Mouse (Mus musculus) retina, embryonic 14.5 days (tissue): ENCODE measurements around the gene Lamtor3.
"Not testable (repeated sequence)": the region's sequence is repeated elsewhere in the genome, so short reads cannot be mapped to it uniquely, and the experiment has no call there.

ENCODE experiments used
- DNase-seq: peaks from one replicate; pipeline ENCODE4 v3.0.0-alpha.2; 2015; ENCODE audit warnings: low spot score

Gene Lamtor3

DNA sequence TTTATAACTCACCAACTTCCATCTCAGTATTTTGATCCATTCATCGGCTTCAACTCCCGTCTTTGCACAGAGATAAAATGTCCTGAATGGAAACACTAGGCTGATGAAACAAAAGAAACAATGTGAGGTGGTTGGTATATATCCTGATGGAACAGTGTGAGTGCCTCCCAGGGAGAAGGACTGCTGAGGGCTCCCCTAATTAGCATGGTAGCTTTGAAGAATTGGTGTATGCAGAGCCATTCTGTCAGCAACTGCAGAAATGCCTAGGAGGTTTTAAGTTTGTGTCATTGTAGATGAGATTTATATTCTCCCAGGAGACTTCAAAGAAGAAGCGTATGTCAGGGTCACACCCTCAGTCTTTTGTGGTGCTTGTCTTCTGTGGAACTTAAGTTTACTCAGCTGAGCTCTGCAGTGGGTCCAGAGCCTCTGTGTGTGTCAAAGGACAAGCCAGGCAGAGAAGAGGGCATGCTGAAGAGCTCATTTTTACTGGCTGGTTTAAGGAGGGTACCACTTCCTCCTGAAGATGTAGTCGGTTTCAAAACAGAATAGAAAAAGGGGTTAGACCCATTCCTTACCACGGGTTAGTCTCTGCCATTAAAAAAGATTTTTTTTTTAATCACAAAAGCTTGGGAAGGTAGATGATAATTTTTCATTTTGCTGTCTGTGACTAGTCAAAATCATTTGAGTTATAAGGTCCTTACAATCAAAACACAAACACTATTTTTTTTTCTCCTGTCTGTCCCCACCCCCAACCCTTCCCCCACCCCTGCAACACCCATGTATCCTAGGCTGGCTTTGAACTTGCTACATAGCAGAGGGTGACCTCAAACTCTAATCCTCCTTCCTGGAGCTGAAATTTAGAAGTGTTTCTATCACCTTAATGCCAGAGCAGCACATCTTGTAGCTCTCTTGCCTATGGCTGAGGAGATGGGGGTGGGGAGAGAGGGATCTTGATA is 17.5 kb downstream of the Lamtor3 start:
- no peak for DNase-seq

GRCm38 (mm10) chr3:137936541-137936940 is 18.2 kb downstream of the Lamtor3 start:
- DNase-seq: peak; percentile 47

DNA sequence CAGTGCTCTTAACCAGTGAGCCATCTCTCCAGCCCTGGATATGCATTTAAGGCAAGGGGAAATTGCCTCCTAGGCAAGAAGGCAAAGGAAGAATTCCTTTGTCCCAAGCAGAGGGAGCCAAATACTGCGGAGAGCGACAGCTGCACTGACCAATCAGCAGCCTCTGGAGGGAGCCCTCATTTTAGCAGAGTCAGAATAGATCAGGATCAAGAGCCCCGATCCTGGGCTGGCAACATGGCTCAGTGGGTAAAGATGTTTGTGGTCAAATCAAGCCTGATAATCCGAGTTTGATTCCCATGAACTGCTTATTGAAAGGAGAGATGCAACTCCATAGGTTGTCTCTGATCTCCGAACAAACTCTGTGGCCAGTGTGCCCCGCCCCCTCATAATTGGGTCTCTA is 20.3 kb downstream of the Lamtor3 start:
- DNase-seq: peak; percentile 77

GRCm38 (mm10) chr3:137940757-137941156 is 22.5 kb downstream of the Lamtor3 start:
- no peak for DNase-seq

- DNase-seq: no peak
Observed at GRCm38 (mm10) chr3:137941555-137941954, 23.2 kb downstream of the Lamtor3 start.

DNA sequence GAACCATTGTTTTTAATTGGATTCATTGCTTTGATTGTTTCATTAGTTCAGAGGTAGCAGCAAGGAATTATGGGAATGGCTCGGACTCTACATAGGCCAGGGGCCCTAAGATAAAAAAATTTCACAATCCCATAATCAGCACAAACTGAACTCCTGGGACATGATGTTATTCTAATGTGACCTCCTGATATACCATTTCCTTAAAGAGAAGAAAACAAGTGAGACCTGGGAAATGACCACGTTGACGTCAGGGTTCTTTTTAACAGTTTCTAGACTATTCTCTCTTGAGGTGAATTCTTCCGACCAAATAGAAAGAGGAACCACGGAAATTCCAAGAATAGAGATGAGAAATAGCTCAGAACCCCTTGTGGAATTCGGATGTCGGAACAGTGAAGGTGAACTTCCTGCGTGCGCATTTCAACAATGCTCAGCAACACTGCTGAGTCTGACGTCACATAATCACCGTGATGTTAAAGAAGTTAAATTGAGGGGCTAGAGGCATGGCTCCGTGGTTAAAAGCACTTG is 23.9 kb downstream of the Lamtor3 start:
- no peak for DNase-seq

- no peak for DNase-seq
Observed at GRCm38 (mm10) chr3:137943737-137944154, 25.4 kb downstream of the Lamtor3 start.

- no peak for DNase-seq
Observed at GRCm38 (mm10) chr3:137946827-137947226, 28.5 kb downstream of the Lamtor3 start.

DNA sequence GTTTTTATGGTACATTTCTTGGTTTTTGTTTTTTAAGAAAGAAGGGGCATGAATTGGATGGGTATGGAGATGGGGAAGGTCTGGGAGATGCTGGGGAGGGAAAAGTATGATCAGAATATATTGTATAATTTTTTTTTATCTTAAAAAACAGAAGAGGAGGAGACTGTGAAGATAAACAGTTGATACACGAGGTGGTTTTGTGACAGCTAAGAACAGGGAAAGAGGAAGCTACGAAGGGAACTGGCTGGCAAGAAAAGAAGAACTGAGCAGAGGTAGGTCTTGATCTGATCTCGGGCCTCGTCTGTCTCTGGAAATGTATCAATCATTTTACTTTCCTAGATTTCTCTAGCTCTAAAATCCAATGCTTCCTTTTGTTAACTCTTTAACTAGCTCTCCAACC is 29.2 kb downstream of the Lamtor3 start:
- no peak for DNase-seq

DNA sequence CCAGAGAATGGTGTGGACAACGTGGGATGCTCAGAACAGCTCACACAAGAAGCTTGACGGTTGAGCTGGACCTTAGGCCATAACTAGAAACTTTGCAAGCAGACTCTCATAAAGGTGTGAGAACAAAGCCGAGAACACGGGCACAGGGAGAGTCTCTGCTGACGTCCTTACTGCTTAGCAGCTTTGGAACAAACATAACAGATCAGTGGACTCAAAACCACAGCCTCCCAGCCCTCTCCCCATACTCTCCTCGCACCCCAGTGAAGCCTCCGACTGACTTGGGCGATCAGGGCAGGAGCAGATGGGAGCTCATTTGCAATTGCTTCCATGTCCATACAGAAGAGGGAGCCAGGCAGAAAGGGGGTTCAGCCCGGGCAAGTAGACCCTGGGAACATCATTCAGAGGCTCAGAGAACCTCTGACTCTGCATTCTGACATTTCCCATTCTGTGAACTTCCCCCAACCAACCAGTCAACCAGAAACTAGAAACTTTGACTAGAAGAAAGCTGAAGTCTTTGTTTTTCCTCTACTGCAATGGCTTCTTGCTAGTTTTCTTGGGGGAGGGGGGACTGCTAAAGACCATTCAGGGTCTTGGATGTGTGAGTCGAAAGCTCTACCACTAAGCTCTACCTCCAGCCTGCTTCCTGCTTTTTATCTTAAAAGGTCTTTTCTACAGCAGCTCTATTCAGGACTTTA is 32.0 kb downstream of the Lamtor3 start:
- DNase-seq: no peak

- DNase-seq: not testable (repeated sequence)
Observed at GRCm38 (mm10) chr3:137951302-137951701, 33.0 kb downstream of the Lamtor3 start.

- no peak for DNase-seq
Observed at GRCm38 (mm10) chr3:137951819-137952218, 33.5 kb downstream of the Lamtor3 start.

DNA sequence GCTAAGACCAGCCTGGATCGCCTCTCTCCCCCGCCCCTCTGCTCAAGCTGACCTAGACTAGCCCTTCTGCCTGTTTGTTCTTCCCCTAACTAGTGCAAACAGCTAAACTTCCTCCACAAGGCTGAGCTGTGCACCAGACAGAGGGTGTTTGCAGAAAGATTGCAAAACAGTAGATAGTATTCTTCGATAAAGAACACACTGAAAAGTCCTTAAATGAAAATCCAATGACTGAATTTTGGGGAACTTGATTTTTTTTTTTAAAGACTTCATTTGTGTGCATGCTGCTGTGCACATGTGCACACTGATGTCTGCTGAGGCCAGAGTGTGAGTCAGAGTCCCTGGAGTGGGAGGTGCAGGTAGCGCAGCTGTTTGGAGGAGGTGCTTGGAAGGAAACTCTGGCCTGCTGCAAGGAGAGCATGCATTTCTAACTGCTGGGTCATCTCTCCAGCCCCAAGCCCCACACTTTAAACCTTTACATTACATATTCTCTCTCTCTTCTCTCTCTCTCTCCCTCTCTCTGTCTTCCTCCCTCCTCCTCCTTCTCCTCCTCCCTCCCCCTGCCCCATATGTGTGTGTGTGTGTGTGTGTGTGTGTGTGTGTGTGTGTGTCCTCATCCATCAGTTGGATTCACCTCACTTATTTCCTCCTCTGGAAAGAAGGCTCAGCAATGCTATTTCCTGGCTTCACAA is 34.1 kb downstream of the Lamtor3 start:
- no peak for DNase-seq

DNA sequence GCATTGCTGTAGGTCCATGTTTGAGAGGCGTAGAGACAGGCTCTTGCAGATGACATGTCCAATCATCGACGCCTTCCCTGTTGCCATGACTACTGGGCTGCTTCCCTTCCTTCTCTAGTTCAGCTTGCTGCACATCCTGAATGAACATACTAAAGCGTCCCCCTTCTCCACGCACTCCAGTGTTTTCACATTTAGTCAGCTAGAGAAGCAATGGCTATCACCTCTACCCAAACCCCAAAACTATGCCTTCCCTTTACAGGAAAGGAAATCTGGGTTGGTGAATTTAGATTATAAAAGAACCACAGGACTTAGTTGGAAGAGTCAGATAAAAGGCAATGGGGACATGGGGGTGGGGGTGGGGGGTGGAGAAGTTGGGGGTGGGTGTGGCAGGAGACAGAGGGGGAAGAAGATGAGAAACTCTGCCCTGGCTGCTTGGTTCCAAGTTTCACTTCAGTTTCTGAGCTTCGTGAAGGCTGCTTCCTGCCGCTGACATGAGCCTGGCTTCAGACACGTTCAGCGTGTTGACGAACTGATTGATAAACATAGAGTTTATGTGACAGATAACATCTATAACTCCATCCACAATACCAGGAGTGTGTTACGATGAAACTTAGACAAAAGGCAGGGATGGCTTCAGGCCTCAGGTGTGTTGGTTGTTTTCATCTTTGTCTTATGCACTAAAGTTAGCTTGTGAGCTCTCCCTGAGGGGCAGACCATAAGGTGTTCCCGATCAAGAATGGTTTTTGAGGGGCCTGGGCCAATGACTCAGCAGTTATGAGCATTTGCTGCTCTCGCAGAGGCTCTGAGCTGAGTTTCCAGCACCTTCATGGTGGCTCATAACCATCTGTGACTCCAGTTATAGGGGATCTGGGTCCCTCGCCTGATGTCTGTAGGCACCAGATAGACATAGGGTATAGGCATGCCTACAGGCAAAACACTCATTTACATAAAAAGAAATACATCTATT is 34.9 kb downstream of the Lamtor3 start:
- peak; percentile 71 for DNase-seq

GRCm38 (mm10) chr3:137954256-137954916 is 36.1 kb downstream of the Lamtor3 start:
- no peak for DNase-seq

DNA sequence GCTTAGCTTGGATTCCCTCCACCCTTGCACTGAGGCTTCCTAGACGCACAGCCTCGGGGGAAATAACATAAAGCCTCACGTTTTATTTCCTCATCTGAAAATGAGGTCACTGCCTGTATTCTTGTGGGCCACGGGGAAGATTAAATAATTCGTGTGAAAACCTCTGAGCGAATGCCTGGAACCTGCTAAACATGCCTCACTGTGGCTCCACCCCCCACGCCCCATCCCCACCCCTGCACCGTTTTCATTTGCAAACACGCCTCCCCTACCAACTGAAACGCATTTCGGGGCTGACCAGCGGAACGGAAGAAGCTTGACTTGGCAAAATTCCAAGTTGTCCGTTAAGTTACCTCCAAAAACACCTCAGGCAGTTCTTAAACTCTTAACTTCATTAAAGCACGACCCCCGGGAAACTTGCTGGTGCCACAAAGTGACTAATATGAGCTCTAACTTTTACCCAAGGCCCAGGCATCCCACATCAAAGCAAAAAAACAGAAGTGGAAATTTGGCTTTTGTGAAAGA is 37.3 kb downstream of the Lamtor3 start:
- no peak for DNase-seq

DNA sequence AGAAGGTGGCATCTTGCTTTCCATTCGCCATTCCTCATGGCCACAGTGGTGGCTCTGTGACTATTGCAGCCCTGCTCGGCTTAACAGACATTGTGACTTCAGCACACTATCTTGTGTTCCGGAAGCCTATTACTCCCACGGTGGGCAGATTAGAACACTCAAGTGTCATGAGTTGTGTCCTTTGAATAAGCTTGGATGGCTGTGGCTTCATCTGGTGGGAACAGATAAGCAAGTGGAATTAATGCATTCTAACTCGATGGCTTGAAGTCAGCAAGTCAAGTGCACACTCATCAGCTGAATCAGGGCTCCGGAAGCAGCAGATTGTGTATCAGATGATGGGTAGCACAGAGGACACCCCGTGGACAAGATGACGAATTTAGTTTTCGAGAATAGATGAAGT is 39.6 kb downstream of the Lamtor3 start:
- no peak for DNase-seq

GRCm38 (mm10) chr3:137958352-137958751 is 40.0 kb downstream of the Lamtor3 start:
- DNase-seq: no peak

DNA sequence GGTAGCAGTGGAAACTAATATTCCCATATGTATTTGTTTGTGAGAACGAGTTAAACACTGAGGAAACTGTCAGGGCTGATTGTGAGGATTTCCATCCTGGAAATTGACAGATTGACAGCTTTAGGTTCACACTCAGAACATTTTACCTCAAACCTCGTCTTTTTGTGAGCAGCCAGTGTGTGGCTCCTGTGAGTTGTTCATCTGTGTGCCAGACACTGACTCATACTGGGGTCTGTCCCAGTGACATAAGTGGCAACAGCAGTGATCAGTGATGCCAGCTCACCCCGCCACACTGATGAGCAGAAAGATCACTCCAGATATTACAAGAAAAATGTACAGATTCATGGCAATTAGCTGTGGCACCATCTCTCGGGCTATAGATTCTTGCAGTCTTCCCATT is 41.1 kb downstream of the Lamtor3 start:
- DNase-seq: no peak

GRCm38 (mm10) chr3:137961736-137962385 is 43.6 kb downstream of the Lamtor3 start:
- DNase-seq: no peak
